Mouse (Mus musculus): ENCODE data around the gene Gm4553. TPM values are rescaled to one million over a fixed set of nuclear protein-coding genes. Genes with fewer than 3 reads are reported as not detected.
"Not testable (repeated sequence)": the region's sequence is repeated elsewhere in the genome, so short reads cannot be mapped to it uniquely, and the experiment has no call there.

Gm4553 gene
- total RNA-seq, 2 experiments from 2014 or later = not detected

GRCm38 (mm10) chr7:142134206-142134995, 31.1 kb downstream of the Gm4553 start:
- peak; percentile 34 for DNase-seq

- no peak for DNase-seq
Measured at GRCm38 (mm10) chr7:142128843-142129242, 36.7 kb downstream of the Gm4553 start.

GRCm38 (mm10) chr7:142120629-142121028, 44.9 kb downstream of the Gm4553 start, which contains the start of gene Gm45618:
TSS of gene Gm45618 (minus strand) at chr7:142120729.
- not testable (repeated sequence) for DNase-seq

- DNase-seq = no peak
Measured at GRCm38 (mm10) chr7:142119632-142120031, 45.9 kb downstream of the Gm4553 start.

Other genes with a start within 250 kb of the Gm4553 start
- gene Tollip, start 247.2 kb downstream of the Gm4553 start, total RNA-seq (2021) = 10 to 100 TPM; 47.0 to 48.3 TPM
- gene Brsk2, start 216.0 kb downstream of the Gm4553 start, total RNA-seq (2021) = under 1 TPM; 0.19 to 0.32 TPM
- 10 to 100 TPM; 33.4 to 33.6 TPM for gene Mob2, start 104.7 kb downstream of the Gm4553 start, total RNA-seq (2021)
- 10 to 100 TPM; 37.7 to 43.0 TPM for gene Dusp8, start 69.9 kb downstream of the Gm4553 start, total RNA-seq (2021)
- gene Gm45618, start 45.0 kb downstream of the Gm4553 start, total RNA-seq (2021) = not detected
- not detected for gene Gm39115, start 29.7 kb downstream of the Gm4553 start, total RNA-seq (2021)
- not detected for gene Gm45337, start 21.1 kb downstream of the Gm4553 start, total RNA-seq (2021)
- gene Gm29735, start 8.6 kb downstream of the Gm4553 start, total RNA-seq (2021) = not detected
- not detected for gene Krtap5-2, start 10.3 kb upstream of the Gm4553 start, total RNA-seq (2021)
- gene Gm10153, start 24.6 kb upstream of the Gm4553 start, total RNA-seq (2021) = not detected
- not detected for gene Krtap5-3, start 35.6 kb upstream of the Gm4553 start, total RNA-seq (2021)
- not detected for gene Gm7579, start 46.1 kb upstream of the Gm4553 start, total RNA-seq (2021)
- not detected for gene Krtap5-5, start 64.2 kb upstream of the Gm4553 start, total RNA-seq (2021)
- not detected for gene Gm40460, start 75.3 kb upstream of the Gm4553 start, total RNA-seq (2021)
- not detected for gene Gm2431, start 92.6 kb upstream of the Gm4553 start, total RNA-seq (2021)
- not detected for gene Gm4559, start 108.6 kb upstream of the Gm4553 start, total RNA-seq (2021)
- not detected for gene Krtap5-1, start 131.4 kb upstream of the Gm4553 start, total RNA-seq (2021)
- not detected for gene Krtap5-4, start 137.8 kb upstream of the Gm4553 start, total RNA-seq (2021)
- 1 to 10 TPM; 2.0 TPM for gene Ifitm10, start 208.0 kb upstream of the Gm4553 start, total RNA-seq (2021)
- 1 to 10 TPM in 1 of 2 experiments, under 1 TPM in 1; 0.43 to 1.7 TPM for gene Gm49369, start 216.9 kb upstream of the Gm4553 start, total RNA-seq (2021)
- gene Ctsd, start 222.3 kb upstream of the Gm4553 start, total RNA-seq (2021) = 100 to 1,000 TPM; 344 to 370 TPM